Mouse (Mus musculus): ENCODE measurements at regions not wholly inside any gene's neighbourhood (a gene's known extent, or its start where the extent isn't known, plus 50 kb on each side); places are given as distances from the start of the nearest gene placed in this dataset.

DNA sequence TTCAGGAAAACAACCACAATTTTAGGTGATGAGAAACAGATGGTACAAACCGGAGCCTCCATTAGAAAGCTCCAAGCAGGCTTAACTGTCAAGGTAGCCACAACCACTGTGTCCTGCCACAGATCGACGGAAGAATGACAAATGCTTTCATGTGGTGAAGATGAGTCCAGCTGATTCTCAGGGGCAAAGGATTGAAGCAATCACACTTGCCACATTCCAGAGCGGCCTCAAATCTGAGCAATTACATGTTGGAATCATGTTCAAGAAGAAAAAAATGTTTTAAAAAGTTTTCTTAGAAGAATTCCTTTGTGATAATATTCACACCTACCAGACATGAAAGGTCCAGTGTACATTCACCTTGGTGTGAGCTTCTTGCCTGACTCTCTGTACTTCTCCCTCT, 57.7 kb upstream of the Far2 start:
- Histone ChIP-seq H3K27me3 (replicated peaks; ENCODE audit: control insufficient read depth, insufficient read depth, low read length) (no peaks in the 10 kb centered on the region), H3K4me1 (ENCODE audit: control insufficient read depth, insufficient read depth, low read length) (no peaks in the 10 kb centered on the region)

More for the DNA sequence above, 57.7 kb upstream of the Far2 start:
- DNase-seq (ENCODE audit: low spot score) (no peak), ATAC-seq (no peak)
- no peak overlapping the region for H3K9ac ChIP-seq (ENCODE audit: low read length)
- H3K9me3 ChIP-seq (replicated peaks; ENCODE audit: control insufficient read depth, low read length), result no peaks in the 10 kb centered on the region
- no peak overlapping the region for H3K4me2 ChIP-seq (ENCODE audit: low read length)
- H3K4me3 ChIP-seq (ENCODE audit: low read depth, low read length), result no peak overlapping the region
- 89% methylated on average over 4 of the region's 4 CpGs for WGBS
- H3K27ac ChIP-seq (ENCODE audit: low read depth, low read length), result no peak overlapping the region
- no peaks in the 10 kb centered on the region for H3K36me3 ChIP-seq (ENCODE audit: control insufficient read depth, insufficient read depth, low read length)

All from forebrain, embryonic 14.5 days (tissue).